Comparison of ENCODE assay signal across 8 mouse cellular contexts in the genomic region with DNA sequence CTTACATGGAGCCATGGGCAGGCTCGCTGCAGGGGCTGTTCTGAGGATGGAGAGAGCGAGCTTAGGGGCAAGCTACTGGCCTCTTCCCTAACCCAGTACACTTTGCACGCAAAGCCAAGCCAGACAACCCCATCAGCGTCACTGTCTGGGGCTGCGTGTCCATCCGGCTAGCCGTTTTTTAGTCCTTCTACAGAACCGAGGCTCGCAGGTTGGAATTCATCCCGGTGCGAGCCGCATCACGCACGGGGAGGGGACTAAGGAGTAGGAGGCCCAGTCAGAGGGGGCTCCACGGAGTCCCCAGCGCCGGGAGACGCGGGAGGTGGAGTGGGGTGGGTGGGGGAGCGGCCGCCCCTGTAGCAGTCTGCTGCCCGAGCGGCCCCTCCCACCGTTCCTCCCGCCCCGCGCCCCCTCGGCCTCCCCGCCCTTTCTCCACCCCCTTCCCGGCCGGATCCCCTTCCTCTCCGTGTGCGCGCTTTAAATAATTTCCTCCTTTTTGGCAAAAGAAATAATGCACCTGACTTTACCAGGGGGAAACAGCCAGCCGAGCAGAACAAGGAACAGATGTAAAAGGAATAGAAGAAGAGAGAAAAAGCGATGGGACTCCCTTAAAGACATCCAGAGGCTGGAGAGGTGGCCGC. TPM values are rescaled to one million over a fixed set of nuclear protein-coding genes. Genes with fewer than 3 reads are reported as not detected.
DNase-seq lines count a peak whose midpoint lies in the region; ATAC-seq and TF ChIP-seq lines count a peak whose summit lies in the region.

No protein-coding gene starts in this region.

- H3K9ac ChIP-seq in limb, embryonic 11.5 days (ENCODE audit: low read length): peak overlapping the region; percentile 58
- peak overlapping the region; percentile 62 for H3K9ac ChIP-seq in neural tube, embryonic 15.5 days (replicated peaks)

- under 1% methylated on average over 37 of the region's 37 CpGs for WGBS in kidney, adult 2 months
- WGBS in heart, embryonic 10.5 days: under 1% methylated on average over 34 of the region's 37 CpGs
- under 1% methylated on average over 36 of the region's 37 CpGs for WGBS in limb, embryonic 11.5 days
- WGBS in neural tube, embryonic 15.5 days: under 1% methylated on average over 36 of the region's 37 CpGs

- H3K4me2 ChIP-seq in limb, embryonic 11.5 days (ENCODE audit: low read depth, severe bottlenecking): peak overlapping the region; percentile 94
- H3K4me2 ChIP-seq in neural tube, embryonic 15.5 days: peak overlapping the region; percentile 99

- TF ChIP-seq CTCF in kidney, adult 2 months (conservative IDR thresholded peaks at IDR 0.05; ENCODE audit: insufficient read depth, insufficient read length, low read depth, low read length): no peak
- TF ChIP-seq CTCF in cortical plate, adult 2 months (IDR thresholded peaks at IDR 0.05; ENCODE audit: extremely low read depth, insufficient read depth, low read length): no peak

- TF ChIP-seq POLR2A in kidney, adult 2 months (IDR thresholded peaks at IDR 0.05; ENCODE audit: low read depth, low read length): no peak
- TF ChIP-seq POLR2A in cortical plate, adult 2 months (IDR thresholded peaks at IDR 0.05; ENCODE audit: extremely low read depth, insufficient read depth, low read length): no peak

- 0 out of 2 replicates have a peak, but pooled peaks cover 2% of the 10 kb centered on the region for H3K27me3 ChIP-seq in kidney, adult 2 months (replicated peaks; ENCODE audit: control insufficient read depth, insufficient read depth, low read length)
- H3K27me3 ChIP-seq in heart, embryonic 10.5 days (ENCODE audit: insufficient read depth, poor library complexity, severe bottlenecking): peaks cover 66% of the 10 kb centered on the region
- peaks cover 45% of the 10 kb centered on the region for H3K27me3 ChIP-seq in limb, embryonic 11.5 days (ENCODE audit: control insufficient read depth, insufficient read depth, low read length)
- peaks cover 42% of the 10 kb centered on the region for H3K27me3 ChIP-seq in neural tube, embryonic 15.5 days (replicated peaks)

- no peaks in the 10 kb centered on the region for H3K4me1 ChIP-seq in kidney, adult 2 months (ENCODE audit: control insufficient read depth, insufficient read depth, low read length)
- 0 out of 2 replicates have a peak, but pooled peaks cover 2% of the 10 kb centered on the region for H3K4me1 ChIP-seq in cortical plate, adult 2 months (ENCODE audit: control insufficient read depth, insufficient read depth, low read length)
- H3K4me1 ChIP-seq in heart, embryonic 10.5 days: peaks cover 24% of the 10 kb centered on the region
- peaks cover 14% of the 10 kb centered on the region for H3K4me1 ChIP-seq in limb, embryonic 11.5 days (ENCODE audit: control insufficient read depth, insufficient read depth, low read length)
- H3K4me1 ChIP-seq in neural tube, embryonic 15.5 days: peaks cover 29% of the 10 kb centered on the region

- no peak overlapping the region for H3K27ac ChIP-seq in kidney, adult 2 months (ENCODE audit: insufficient read depth, low read depth, low read length)
- no peak overlapping the region for H3K27ac ChIP-seq in cortical plate, adult 2 months (ENCODE audit: insufficient read depth, low read length)
- no peak overlapping the region for H3K27ac ChIP-seq in heart, embryonic 10.5 days
- no peak overlapping the region for H3K27ac ChIP-seq in limb, embryonic 11.5 days (replicated peaks; ENCODE audit: low read depth, low read length)
- H3K27ac ChIP-seq in neural tube, embryonic 15.5 days (replicated peaks): peak overlapping the region; percentile 51

- peak overlapping the region; percentile 24 for H3K4me3 ChIP-seq in kidney, adult 2 months (ENCODE audit: insufficient read depth, low read depth, low read length)
- peak overlapping the region; percentile 36 for H3K4me3 ChIP-seq in cortical plate, adult 2 months (ENCODE audit: insufficient read depth, low read length)
- H3K4me3 ChIP-seq in heart, embryonic 10.5 days: peak overlapping the region; percentile 73
- peak overlapping the region; percentile 54 for H3K4me3 ChIP-seq in limb, embryonic 11.5 days (ENCODE audit: low read depth, low read length)
- H3K4me3 ChIP-seq in neural tube, embryonic 15.5 days (replicated peaks): peak overlapping the region; percentile 59

- H3K36me3 ChIP-seq in kidney, adult 2 months (ENCODE audit: control insufficient read depth, insufficient read depth, low read length): no peaks in the 10 kb centered on the region
- no peaks in the 10 kb centered on the region for H3K36me3 ChIP-seq in heart, embryonic 10.5 days
- no peaks in the 10 kb centered on the region for H3K36me3 ChIP-seq in limb, embryonic 11.5 days (ENCODE audit: control insufficient read depth, insufficient read depth, low read length)
- no peaks in the 10 kb centered on the region for H3K36me3 ChIP-seq in neural tube, embryonic 15.5 days

- DNase-seq in kidney, adult 2 months: no peak
- no peak for DNase-seq in kidney, postnatal 25 days
- no peak for DNase-seq in heart, embryonic 10.5 days (ENCODE audit: low spot score)
- DNase-seq in limb, embryonic 11.5 days (ENCODE audit: low spot score): peak; percentile 62
- no peak for DNase-seq in spleen, postnatal 36 days (ENCODE audit: low spot score in 2 of 2)
- no peak for DNase-seq in c-Kit-positive CD71-positive TER-119-positive erythroid progenitor cells, embryonic 14.5 days (ENCODE audit: low spot score)

- peak; percentile 69 for ATAC-seq in limb, embryonic 11.5 days (ENCODE audit: insufficient number of reproducible peaks, low FRiP score, low TSS enrichment, low read depth)
- peak; percentile 85 for ATAC-seq in neural tube, embryonic 15.5 days (ENCODE audit: low FRiP score)

- H3K9me3 ChIP-seq in heart, embryonic 10.5 days: no peaks in the 10 kb centered on the region
- no peaks in the 10 kb centered on the region for H3K9me3 ChIP-seq in limb, embryonic 11.5 days (ENCODE audit: control insufficient read depth, low read length)
- no peaks in the 10 kb centered on the region for H3K9me3 ChIP-seq in neural tube, embryonic 15.5 days (replicated peaks)

RNA-seq across cellular contexts. Expression of a gene that starts 0.5 kb away (rescaled TPM):
- polyA plus RNA-seq in kidney, adult 2 months (2012; rRNA removed): 0.03 TPM in 2 replicates
- 0.26 and 0.38 TPM in 2 replicates for polyA plus RNA-seq in cortical plate, adult 2 months (2012; rRNA removed)
- 0.09 and 0.18 TPM in 2 replicates for polyA plus RNA-seq in heart, embryonic 10.5 days (2016; fragmentation: Nextera tagmentation; extraction: Ambion mirVana)
- 0.17 and 0.31 TPM in 2 replicates for polyA plus RNA-seq in limb, embryonic 11.5 days (2014; fragmentation: Nextera tagmentation; extraction: Ambion mirVana)
- 1.1 and 1.2 TPM in 2 replicates for polyA plus RNA-seq in neural tube, embryonic 15.5 days (2015; fragmentation: Nextera tagmentation; extraction: Ambion mirVana)
